ENCODE assay signal across 9 mouse cellular contexts in the genomic region with DNA sequence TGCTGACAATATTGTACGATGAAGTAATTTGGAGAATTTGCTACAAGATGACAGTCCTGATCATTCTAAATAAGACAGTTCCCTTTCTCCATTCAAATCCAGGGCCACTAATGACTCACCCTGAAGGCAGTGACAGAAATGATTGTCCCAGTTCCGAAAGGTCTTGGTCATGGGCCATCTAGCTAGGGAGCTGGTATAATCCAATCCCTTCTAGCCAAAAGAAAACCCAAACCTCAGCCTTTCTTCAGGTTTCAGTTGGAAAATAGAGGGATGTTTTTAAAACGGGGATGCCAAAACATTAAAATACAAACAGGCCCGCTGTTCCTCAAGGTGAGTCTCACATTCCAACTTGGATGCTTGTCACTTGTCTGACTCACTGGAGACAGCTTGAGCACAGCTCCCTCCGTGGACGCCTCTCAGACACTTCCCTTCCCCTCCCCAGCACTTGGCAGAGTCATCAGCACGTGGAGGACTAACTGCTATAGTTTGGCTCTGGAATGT. TPM values are rescaled to one million over a fixed set of nuclear protein-coding genes. Genes with fewer than 3 reads are reported as not detected.
DNase-seq lines count a peak whose midpoint lies in the region; TF ChIP-seq lines count a peak whose summit lies in the region.
"Had no signal": no experiment of that assay in that cellular context is flagged by ENCODE, and none has a peak within 500 bp of the region (broad histone marks: within the 10 kb centered on the region; RNA-seq: fewer than 3 reads in every experiment).

No protein-coding gene starts in this region.

- no peak overlapping the region for H3K4me3 ChIP-seq in layer of hippocampus, adult 2 months

- no peak for TF ChIP-seq CTCF in layer of hippocampus, adult 2 months (conservative IDR thresholded peaks at IDR 0.05)

- peak; percentile 51 to 65 for DNase-seq in layer of hippocampus, adult 2 months (ENCODE audit: low spot score in 2 of 2)
- no peak for DNase-seq in layer of hippocampus, postnatal 25 days (ENCODE audit: extremely low spot score in 1 of 2, low spot score in 1 of 2)
- DNase-seq in cerebellum, adult 11 months, result peak; percentile 64
- DNase-seq in frontal cortex, postnatal 14 days (ENCODE audit: low spot score in 2 of 2), result peak; percentile 35 to 49
- peak; percentile 71 to 81 for DNase-seq in right cerebral cortex, postnatal 10 days (ENCODE audit: low spot score in 2 of 2)
- DNase-seq in kidney, postnatal 10 days, result no peak
- no peak for DNase-seq in yolk sac, embryonic 10.5 days (ENCODE audit: low spot score)
- DNase-seq in embryo, embryonic 11 days, result no peak
- DNase-seq: heart, postnatal 14 days had no signal

- H3K27ac ChIP-seq in layer of hippocampus, adult 2 months, result peak overlapping the region; percentile 71

RNA-seq across cellular contexts. Expression of gene Stum, which starts 24.0 kb away (rescaled TPM):
- total RNA-seq in layer of hippocampus, adult 2 months (2021), result 100 to 1,000 TPM; 298 to 309 TPM
- 100 to 1,000 TPM; 309 to 310 TPM for total RNA-seq in layer of hippocampus, postnatal 25 days (2021)

Comparison
In these comparisons a context has a peak if more than half of its experiments do, and no peak if none do; other contexts are left out.
1. DNase-seq: peak in layer of hippocampus, adult 2 months (2 of 2), cerebellum, adult 11 months (single experiment), frontal cortex, postnatal 14 days (2 of 2) and right cerebral cortex, postnatal 10 days (2 of 2); none in layer of hippocampus, postnatal 25 days (0 of 2), kidney, postnatal 10 days (single experiment), yolk sac, embryonic 10.5 days (single experiment) and embryo, embryonic 11 days (single experiment).